Mouse (Mus musculus) ovary, adult 18-20 months (tissue): Measurements from ENCODE around the gene Atp5s.

ENCODE experiments used
- DNase-seq: peaks from one replicate; pipeline ENCODE4 v3.0.0; 2022; ENCODE audit warnings: low spot score, mixed read lengths

Atp5s gene

GRCm38 (mm10) chr12:69724711-69725460, at the start of gene Atp5s, which contains the start of gene L2hgdh:
Atp5s (plus strand) TSS chr12:69724950.
L2hgdh (minus strand) TSS chr12:69724873.
- DNase-seq: peak; percentile 94

- DNase-seq: no peak
These were observed 48.6 kb upstream of the Atp5s start for GRCm38 (mm10) chr12:69676157-69676556.

GRCm38 (mm10) chr12:69680635-69681565, 43.9 kb upstream of the Atp5s start:
- peak; percentile 17 for DNase-seq

DNA sequence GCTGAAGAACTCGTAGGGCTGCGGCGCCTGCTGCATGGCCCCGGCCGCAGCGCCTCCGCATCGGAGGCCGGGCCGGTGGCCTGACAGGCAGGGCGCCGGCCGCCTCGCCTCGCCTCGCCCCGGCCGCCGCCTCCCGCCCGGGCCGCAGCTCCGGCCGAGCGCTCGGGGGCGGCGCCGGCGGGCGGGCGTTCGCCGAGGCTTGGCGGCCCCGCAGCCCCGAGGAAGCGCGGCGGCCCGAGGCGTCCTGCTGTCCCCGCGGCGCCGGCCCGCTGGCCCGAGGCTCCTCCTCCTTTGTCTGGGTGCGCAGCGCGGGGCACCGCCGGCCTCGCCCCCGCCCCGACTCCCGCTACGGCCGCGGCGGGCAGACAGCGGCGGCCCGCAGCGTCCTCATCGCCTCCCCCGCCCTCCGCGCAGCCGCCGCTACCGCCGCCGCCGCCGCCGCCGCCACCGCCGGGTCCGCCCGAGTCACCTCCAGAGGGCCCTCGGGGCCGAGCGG, 43.1 kb upstream of the Atp5s start, which contains the start of gene Sos2:
Gene Sos2, minus strand, starts transcription at position 287 of the 496 bp plus-strand sequence.
- DNase-seq: peak; percentile 60

GRCm38 (mm10) chr12:69682065-69682787, 42.5 kb upstream of the Atp5s start:
- DNase-seq: peak; percentile 79

GRCm38 (mm10) chr12:69682788-69683419, 41.8 kb upstream of the Atp5s start:
- no peak for DNase-seq

DNA sequence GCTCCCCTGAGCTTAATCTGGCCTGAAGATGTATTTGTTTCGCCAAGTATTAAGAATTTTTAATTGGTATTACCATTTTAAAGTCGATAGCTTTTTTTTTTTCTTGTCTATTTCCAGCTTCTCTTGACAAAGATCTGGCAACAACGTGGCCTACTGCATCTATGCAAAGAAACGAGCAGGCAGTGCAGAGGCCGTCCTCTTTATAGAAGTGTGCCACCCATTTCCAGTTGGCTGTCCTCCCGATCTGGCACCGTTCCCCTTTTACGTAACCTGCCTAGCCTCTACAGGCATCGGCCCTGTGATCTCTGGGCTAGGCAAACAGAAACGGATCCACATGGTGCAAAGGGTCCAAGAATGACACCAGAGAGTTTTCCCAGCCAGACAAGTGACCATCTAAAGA, 41.2 kb upstream of the Atp5s start:
- DNase-seq: peak; percentile 71

DNA sequence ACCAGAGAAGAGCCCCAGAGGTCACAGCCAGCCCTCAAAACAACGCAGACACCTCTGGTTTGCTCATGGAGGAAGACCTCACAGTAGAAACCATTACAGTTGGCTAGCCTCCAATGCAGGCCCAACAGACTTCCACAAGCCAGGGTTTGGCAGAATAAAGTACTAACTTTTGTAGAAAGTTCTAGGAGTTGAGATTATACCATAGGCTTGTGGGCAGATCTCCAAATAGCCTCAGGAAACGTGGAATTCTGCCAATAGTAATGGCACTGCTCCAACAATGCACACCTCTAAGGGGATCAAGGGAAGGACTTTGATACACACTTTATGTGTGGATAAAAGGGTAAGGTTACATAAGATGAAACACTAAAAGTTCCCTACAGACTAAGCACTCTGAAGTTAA, 36.4 kb upstream of the Atp5s start:
- no peak for DNase-seq

GRCm38 (mm10) chr12:69689094-69689493, 35.7 kb upstream of the Atp5s start:
- DNase-seq: no peak

DNA sequence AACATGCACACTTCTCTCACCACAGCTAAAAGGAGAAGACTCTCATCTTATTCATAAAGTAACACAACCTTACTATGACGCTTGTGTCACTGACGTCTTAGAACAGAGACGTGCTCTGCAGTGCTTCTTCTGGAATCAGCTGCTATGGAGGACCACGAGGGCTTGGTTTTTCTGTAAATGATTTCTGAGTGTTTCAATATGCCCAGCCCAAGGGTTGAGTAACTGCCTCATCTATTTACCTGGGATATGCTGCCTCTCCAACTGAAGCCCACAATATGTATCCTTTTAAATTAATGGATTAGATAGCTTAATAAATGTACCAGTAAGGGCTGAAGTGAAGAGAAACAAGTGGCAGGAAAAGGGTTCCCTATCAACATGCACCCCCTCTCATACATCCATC, 34.0 kb upstream of the Atp5s start:
- no peak for DNase-seq

- DNase-seq: no peak
These were observed 31.3 kb upstream of the Atp5s start for GRCm38 (mm10) chr12:69693471-69693870.

GRCm38 (mm10) chr12:69696746-69697145, 28.0 kb upstream of the Atp5s start:
- no peak for DNase-seq

DNA sequence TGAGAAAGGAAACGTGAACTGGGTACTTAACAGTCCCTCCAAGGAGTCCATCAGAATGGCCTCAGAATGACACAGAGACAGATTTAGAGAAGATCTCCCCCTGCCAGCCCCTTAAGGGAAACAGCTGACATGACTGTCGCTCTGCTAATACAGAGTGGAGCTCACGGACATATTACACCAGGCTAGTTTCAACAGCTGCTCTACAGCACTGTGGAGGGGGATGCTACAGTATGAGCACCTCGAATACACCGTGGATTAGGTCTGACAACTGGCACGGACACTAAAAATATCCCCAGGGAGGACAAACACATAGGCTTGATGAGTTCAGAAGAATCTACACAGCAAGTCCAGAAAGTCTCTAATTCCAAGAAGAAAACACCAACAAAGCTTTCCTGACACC, 26.4 kb upstream of the Atp5s start:
- no peak for DNase-seq

- DNase-seq: no peak
These were observed 19.8 kb upstream of the Atp5s start for GRCm38 (mm10) chr12:69704799-69705458.

- no peak for DNase-seq
These were observed 11.1 kb upstream of the Atp5s start for GRCm38 (mm10) chr12:69713628-69714027.

DNA sequence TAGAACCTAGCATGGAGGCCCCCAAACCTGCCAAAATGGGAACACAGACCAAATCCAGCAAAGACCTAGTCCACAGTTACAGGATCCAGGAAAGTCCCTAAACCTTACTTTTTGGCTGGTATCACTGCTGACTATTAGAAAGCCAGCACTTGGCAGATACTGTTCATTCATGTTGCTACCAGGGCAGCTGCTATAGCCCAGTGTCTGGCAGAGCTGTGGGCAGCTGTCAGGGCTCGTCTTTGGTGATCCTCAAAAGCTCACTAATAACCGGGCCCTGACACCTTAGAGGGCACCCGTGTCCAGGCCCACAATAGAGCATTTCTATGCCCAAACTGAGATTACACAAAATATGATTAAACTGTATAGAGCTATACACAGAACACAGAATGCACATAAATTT, 1.9 kb upstream of the Atp5s start:
- no peak for DNase-seq

DNA sequence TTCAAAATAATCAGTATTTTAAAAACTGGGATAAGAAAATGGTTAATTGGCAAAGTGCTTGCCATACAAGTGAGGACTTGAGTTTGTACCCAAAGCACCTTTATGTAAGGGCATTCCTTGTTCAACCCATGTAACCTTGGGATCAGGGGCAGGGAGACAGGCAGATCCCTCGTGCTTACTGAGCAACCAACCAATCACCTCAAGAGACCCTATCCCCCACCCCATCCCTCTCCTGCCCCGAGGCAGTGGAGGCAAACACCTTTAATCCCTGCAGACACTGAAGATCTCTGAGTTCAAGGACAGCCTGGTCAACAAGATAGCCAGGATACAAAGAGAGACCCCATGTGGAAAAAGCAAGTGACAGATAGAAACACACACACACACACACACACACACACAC, 1.4 kb upstream of the Atp5s start:
- no peak for DNase-seq

GRCm38 (mm10) chr12:69724018-69724710, 586 bp upstream of the Atp5s start:
- DNase-seq: no peak

GRCm38 (mm10) chr12:69729246-69729645, 4.5 kb downstream of the Atp5s start:
- no peak for DNase-seq

DNA sequence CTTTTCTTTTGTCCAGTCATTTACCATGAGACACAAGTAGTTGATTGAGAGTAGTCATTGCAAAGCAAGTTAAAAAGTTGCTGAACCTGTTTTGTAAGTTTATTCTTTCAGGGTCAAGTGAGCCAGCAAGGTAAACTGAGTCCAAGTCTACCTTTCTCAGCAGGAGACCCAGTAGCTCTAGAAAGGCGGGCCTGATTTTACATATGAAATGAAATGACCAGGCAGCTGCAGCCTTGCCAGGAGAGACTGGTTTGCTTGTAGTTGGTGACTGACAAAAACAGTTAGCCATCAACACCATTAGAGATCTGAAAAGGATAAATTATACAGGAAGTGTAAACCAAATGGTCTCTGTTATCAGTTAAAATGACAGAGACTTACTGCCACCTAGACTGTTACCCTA, 5.6 kb downstream of the Atp5s start:
- DNase-seq: no peak
